Mouse (Mus musculus) right cerebral cortex, postnatal 25 days (tissue): ENCODE results near the gene Gm11238.
"Not testable (repeated sequence)": the region's sequence is repeated elsewhere in the genome, so short reads cannot be mapped to it uniquely, and the experiment has no call there.

ENCODE experiments used
- DNase-seq: peaks from one replicate; pipeline ENCODE4 v3.0.0; 2022

Gene Gm11238

DNA sequence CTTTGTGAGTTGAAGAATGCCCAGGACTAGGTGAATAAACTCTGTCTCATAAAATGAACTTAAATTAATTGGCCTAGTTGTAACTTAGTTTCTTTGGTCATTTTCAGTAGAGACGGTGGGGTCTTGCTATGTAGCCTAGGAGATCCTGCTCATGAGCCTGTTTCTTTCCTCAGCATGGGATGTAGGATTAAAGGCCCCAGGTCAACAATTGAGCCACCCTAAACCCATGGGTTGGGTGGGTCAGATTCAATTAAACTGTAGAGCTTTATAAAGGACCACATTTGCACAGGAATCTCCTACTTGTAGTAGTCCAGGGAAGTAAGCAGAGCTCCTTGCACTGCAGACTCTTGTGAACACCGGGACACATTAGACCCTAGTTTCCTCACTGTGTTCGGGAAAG lies at the start of gene Gm11238:
Gene Gm11238, plus strand, starts transcription at position 301 of the 400 bp plus-strand sequence.
- not testable (repeated sequence) for DNase-seq

DNA sequence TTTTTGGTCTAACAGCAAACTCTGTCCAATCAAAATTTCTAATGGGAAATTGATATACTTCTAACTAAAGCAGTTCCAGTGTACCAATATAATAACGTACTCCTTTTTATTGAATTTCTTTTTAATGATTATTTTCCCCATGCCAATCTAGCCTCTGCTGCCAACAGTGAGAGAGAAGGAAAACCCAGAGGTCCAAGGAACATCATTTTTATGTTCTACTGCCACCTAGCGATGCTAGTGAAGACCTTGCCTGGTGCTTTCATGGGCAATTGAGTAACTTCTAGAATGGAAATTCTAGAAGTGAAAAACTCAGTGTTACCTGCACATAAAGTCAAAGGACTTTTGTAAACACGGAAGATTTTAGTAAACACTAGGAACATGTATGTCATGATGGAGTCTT lies 8.4 kb upstream of the Gm11238 start:
- no peak for DNase-seq

DNA sequence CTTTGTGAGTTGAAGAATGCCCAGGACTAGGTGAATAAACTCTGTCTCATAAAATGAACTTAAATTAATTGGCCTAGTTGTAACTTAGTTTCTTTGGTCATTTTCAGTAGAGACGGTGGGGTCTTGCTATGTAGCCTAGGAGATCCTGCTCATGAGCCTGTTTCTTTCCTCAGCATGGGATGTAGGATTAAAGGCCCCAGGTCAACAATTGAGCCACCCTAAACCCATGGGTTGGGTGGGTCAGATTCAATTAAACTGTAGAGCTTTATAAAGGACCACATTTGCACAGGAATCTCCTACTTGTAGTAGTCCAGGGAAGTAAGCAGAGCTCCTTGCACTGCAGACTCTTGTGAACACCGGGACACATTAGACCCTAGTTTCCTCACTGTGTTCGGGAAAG lies 15.0 kb downstream of the Gm11238 start, which contains the start of gene Gm11237:
Gene Gm11237, plus strand, starts transcription at position 301 of the 400 bp plus-strand sequence.
- not testable (repeated sequence) for DNase-seq

DNA sequence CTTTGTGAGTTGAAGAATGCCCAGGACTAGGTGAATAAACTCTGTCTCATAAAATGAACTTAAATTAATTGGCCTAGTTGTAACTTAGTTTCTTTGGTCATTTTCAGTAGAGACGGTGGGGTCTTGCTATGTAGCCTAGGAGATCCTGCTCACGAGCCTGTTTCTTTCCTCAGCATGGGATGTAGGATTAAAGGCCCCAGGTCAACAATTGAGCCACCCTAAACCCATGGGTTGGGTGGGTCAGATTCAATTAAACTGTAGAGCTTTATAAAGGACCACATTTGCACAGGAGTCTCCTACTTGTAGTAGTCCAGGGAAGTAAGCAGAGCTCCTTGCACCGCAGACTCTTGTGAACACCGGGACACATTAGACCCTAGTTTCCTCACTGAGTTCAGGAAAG lies 30.1 kb downstream of the Gm11238 start, which contains the start of gene Gm11236:
Gene Gm11236, plus strand, starts transcription at position 301 of the 400 bp plus-strand sequence.
- not testable (repeated sequence) for DNase-seq

DNA sequence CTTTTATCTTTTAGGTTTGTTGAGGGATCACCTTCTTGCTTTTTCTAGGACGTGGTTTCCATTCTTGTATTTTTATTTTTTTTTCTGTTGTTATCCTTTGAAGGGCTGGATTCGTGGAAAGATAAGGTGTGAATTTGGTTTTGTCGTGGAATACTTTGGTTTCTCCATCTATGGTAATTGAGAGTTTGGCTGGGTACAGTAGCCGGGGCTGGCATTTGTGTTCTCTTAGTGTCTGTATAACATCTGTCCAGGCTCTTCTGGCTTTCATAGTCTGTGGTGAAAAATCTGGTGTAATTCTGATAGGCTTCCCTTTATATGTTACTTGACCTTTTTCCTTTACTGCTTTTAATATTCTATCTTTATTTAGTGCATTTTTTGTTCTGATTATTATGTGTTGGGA lies 54.2 kb downstream of the Gm11238 start:
- DNase-seq, result not testable (repeated sequence)

DNA sequence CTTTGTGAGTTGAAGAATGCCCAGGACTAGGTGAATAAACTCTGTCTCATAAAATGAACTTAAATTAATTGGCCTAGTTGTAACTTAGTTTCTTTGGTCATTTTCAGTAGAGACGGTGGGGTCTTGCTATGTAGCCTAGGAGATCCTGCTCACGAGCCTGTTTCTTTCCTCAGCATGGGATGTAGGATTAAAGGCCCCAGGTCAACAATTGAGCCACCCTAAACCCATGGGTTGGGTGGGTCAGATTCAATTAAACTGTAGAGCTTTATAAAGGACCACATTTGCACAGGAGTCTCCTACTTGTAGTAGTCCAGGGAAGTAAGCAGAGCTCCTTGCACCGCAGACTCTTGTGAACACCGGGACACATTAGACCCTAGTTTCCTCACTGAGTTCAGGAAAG lies 60.4 kb downstream of the Gm11238 start, which contains the start of gene Gm11239:
Gene Gm11239, plus strand, starts transcription at position 301 of the 400 bp plus-strand sequence.
- not testable (repeated sequence) for DNase-seq

DNA sequence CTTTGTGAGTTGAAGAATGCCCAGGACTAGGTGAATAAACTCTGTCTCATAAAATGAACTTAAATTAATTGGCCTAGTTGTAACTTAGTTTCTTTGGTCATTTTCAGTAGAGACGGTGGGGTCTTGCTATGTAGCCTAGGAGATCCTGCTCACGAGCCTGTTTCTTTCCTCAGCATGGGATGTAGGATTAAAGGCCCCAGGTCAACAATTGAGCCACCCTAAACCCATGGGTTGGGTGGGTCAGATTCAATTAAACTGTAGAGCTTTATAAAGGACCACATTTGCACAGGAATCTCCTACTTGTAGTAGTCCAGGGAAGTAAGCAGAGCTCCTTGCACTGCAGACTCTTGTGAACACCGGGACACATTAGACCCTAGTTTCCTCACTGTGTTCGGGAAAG lies 75.5 kb downstream of the Gm11238 start, which contains the start of gene Gm428:
Gene Gm428, plus strand, starts transcription at position 301 of the 400 bp plus-strand sequence.
- not testable (repeated sequence) for DNase-seq
